Mouse (Mus musculus) right cerebral cortex, adult 2 months (tissue): ENCODE results near the gene Cypt2.
"Not testable (repeated sequence)": the region's sequence is repeated elsewhere in the genome, so short reads cannot be mapped to it uniquely, and the experiment has no call there.

Experiments
- DNase-seq, 2 experiments: peaks; one replicate each; pipeline ENCODE4 v3.0.0; 2021 to 2022; ENCODE audit warnings: low spot score in 2 of 2

Gene Cypt2

GRCm38 (mm10) chrX:105499472-105499871 is at the start of gene Cypt2:
Gene Cypt2 (plus strand): TSS chrX:105499772.
- not testable (repeated sequence) for DNase-seq

GRCm38 (mm10) chrX:105546234-105546633 is 46.7 kb downstream of the Cypt2 start:
- DNase-seq, result no peak
